Mouse (Mus musculus) c-Kit-positive CD71-positive TER-119-negative erythroid progenitor cells, embryonic 14.5 days (primary cell): ENCODE data around the gene Dock2.

Source experiments
- DNase-seq: peaks from one replicate; pipeline ENCODE4 v3.0.0-alpha.2; 2013; ENCODE audit warnings: low read depth

Gene Dock2

DNA sequence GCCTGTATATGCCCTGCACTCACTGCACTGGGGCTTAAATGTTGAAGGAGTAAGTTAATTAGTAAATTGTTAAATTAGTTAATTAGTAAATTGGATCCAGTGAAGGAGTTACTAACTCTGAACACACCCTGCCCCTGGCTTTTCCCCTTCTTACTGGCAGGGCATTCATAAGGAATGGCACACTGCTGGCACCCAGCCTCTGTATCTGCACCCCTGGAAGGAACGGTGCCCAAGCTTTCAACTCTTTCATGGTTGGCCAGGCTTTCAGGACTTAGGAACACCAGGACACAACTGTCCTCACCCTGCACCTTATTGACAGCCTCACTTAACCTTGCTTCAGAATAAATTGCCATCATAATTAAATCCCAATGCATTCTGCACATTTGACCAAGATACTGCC, 359.1 kb downstream of the Dock2 start:
- no peak for DNase-seq

DNA sequence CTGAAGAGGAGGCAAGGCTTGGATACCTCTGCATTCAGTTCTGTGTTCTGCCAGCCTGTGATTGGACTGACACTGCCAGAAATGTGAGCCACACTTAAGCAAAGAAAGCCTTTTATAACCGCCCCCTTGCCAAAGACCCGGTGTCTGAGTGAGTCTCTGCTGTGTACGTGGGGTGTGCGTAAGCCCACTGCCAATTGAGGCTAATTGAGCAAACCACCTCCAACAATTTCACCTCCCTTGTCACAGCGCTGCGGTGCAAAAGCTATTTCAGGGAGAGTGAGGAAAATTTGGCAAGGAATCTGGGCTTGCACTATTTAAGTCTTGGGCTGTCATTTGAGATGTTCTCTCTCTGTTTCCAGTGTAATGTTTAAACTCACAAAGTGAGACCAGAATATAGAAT, 362.6 kb downstream of the Dock2 start:
- DNase-seq, result no peak

DNA sequence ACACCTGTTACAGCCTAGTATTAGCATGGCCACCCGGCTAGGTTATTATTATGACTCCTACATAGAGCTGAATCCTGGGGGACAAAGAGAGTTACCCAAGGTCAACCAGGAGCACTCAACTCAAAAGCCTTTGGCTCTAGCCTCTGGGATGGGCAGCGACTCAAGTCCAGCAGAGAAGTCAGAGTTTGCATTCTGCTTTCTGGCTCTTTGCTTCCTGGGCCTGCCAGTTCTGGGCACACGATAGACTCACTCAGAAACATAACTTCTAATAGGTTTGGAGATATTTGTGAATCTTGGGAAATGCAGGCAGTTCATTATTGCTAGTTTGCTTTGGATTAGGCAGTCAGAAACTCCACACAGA, 367.1 kb downstream of the Dock2 start:
- no peak for DNase-seq

DNA sequence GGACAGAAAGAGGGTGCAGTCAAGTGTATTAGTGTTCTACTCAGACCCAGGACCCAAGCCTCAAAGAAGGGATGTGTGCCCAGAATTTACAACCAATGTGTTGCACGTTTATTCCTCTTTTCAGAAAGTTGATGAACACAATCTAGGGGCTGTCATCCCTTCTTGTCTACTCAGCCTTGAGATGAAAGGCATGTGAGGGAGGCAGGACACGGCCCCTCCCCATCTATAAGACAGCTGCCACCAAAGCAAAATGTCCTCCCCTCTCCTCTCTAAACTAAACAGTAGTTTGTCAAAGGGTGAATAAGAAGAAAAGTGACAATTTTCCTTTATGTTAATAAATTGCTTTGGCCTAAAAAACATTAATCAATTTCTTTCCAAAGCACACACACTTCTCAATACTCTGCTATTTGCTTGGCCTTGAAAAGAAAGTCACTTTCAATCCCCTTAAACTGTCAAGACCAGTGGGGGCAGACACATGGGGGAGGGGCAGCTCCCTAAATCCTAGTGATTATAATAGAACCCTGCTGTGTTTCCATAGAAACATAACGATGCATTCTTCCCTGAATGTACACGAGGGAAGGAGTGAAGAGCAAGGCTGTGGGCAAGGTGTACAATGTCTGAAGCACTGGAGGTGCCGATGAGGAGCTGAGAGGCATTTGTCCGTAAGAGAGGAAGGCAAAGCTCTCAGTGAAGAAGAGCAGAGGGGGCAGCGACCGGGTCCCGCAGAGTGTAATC, 367.6 kb downstream of the Dock2 start:
- DNase-seq, result no peak

DNA sequence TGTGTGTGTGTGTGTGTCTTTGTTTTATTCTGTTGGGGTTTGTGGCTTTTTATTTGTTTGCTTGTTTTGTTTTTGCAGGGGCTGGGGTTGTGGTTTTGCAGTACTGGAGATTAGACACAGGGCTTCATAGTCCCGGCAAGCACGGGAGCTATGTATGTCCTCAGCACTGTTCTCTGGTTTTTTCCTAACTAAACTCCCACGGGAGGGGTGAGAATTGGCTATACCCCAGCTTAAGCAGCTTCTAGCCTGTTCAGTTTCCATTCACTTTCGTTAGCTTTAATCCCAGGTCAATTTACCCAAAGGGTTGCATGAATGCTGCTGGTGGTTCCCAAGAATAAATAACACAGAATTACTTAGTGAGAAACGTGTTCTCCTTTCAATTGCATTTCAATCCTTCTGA, 376.8 kb downstream of the Dock2 start:
- DNase-seq, result no peak

DNA sequence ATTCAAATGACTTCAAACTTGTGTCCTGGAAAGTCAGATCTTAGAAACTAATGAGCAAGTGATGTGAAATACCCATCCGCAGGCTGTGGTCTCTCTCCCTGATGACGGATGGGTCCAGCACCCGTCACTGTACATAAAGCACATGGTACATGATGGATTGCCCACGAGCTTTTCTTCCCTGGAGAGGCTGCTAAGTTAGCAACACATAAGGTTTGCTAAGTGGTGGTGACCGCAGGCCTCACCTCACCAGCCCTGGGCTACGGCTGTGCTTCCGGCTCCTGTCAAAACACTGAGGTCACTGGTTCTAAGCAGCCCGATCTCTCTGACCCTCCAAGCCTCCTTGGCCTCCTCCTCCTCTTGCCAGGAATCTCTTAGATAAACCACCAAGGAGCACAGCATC, 377.4 kb downstream of the Dock2 start:
- DNase-seq, result no peak

DNA sequence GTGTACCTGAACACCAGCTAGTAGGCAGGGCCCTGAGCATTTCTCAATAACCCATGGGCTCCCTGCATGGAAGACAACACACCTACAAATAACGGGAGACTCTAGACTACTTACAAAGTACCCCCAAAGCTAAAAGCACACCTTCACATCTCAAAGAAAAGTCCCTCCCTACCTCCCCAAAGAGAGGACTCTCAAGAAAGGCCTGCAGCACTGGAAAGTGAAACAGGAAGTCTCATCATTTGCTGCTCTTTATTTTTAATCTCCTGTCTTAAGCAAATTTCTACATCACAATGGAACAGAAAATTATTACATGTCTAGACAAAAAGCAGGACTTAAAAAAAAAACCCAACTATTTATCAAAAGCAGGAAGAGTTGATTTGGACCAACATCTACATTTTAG, 378.4 kb downstream of the Dock2 start:
- no peak for DNase-seq

DNA sequence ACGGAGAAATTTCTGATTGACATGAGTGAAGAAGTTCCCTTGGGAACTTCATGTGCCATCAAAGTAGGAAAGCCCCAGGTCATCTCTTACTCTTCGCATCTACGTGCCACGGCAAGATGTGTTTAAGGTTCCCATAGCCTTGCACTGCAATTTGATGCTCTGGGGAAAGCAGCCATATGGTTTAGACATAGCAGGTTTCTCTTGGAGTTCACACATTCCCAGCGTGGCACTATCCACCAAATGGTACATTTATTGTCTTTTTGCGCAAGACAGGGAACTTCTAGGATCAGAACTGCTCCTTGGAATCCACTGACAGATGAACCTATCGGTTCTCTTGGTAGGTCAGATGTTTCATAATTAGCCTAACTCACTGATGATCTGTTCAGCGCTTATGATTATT, 382.3 kb downstream of the Dock2 start:
- DNase-seq, result no peak

DNA sequence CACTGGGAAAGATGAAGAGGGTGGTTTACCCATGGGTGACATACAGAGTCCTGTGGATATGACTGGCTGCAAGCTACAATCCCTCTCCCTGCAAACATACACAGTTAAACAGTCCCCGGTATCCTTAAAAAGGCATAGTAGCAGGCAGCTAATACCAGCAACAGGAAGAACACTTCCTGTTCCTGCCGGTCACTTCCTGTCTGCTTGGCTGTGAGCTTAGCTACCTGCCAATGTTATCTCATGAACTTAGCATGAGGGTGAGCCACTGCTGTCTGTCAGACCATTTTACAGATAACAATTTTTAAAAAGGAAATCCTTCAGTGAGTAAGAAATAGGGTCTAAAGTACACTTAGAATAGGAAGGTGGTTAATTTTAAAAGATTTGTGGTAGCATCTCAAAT, 385.1 kb downstream of the Dock2 start:
- DNase-seq, result no peak

DNA sequence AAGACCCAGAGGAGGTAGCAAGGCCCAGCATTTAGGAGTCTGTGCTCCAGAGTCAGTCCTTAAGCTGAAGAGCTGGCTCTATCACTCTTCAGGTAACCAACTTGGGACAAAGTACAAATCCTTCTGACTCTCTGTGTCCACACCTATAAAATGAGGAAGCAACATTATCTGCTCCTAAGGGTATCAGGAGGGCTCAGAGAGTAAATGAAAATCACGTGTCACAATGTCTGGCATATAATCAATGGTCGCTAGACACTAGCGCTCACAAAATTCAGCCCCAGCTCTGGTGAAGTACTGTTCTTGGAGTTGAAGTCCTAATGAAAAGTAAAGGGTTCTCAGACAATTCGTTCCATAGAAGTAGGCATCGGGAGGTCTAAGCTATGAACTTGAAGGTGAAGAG, 386.0 kb downstream of the Dock2 start:
- DNase-seq, result no peak

DNA sequence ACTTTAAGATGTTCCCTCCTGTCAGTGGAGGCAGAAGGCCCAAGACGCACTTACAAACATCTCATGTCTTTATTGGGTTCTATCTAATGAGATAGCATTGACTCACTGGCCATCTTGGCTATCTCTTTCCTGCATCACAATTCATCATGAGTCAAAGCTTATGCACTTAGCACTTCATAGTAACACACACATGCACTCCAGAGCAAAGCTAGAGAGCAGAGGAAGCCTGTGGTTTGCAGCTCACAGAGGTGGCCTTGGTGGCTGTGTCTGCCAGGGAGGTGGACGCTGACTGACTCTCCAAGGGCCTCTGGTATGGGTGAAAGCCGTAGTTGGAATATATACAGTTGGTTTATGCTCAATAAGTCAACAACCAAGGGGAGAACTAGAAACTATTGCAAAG, 387.9 kb downstream of the Dock2 start:
- DNase-seq, result no peak

DNA sequence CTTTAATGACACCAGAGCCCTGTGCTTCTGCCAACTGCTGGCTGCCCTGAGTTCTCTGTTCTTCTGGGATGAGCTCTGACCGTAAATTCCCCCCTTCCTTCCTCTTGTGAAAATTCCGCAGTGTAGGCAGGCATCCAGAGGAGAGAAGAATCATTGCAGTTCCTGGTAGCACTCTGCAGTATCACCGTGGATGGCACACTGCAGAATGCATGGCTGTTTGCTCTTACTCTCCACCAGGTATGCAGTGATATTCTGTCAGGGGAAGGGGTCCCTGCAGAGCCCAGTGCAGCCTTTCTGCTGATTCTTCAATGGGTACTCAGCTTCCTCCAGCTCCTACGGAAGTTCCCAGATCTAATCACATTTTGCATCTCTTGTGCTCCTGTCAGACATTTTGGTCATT, 391.6 kb downstream of the Dock2 start:
- no peak for DNase-seq

DNA sequence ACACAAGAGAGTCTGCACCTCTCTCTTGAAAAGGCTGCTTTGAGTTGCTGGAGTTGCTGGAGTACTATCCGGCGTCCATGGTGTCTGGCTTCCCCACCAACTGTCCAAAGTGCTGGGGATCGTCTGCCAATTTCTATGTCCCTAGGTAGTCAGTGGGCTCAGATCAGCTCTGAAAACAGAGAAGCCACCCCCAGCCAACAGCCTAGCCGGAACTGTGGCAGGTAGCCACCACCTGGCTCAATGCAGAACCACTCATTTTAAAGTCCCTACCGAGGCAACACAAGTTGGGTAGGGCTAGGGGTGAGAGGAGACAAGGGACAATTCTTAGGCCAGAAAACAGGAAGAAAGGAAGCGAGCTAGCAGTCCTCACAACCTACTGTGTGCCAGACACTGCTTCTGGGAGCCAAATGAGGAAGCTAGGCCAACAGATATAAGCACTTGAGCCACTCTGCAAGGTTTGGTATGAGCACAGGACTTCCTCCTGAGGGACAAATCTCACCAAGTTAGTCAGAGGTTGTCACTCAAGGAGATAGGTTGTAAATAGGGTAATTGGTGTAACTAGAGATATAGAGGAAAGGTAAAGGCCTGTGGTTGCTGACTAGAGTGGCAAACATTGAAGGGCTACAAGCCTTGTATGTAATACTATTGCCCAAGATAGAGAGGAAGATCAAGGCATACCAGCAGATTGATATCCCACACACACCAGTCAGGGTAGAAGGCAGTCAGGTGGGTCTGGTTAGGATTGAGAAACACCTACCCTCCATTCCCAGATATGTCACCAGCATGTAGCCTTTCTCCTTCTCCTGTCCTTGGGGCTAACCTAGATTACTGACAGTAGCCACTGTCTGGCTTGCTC, 394.2 kb downstream of the Dock2 start:
- DNase-seq, result no peak

DNA sequence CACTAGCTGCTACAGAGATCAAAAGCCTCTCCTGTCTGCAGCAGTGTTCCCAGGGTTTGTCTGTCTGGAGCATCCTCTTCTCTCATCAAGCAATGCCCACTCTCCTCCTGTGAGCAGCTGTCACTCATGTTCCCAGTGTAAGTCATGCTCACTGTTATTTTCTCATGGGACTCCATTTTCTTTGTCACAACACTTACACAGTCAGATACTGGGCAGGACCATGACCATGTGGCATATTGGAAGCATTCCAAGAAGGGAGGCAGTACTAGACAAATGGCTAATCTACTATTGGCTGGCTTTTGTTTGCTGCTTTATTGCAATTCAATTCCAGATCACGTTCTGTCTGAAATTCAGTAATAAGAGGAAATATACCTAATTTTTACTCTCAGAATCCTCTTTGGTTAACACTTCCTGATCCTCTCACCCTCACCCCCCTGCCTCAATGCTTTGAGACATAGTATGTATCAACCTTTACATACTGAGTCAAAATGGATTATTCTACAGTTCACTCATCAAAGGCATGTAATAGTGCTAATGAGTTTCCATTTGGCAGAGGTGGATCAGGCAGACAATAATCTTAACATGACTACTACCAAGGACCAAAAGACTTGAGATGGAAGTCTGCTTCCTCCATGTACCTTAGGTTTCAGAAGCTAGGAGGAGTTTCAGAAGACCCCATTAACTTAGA, 398.5 kb downstream of the Dock2 start:
- DNase-seq, result no peak

DNA sequence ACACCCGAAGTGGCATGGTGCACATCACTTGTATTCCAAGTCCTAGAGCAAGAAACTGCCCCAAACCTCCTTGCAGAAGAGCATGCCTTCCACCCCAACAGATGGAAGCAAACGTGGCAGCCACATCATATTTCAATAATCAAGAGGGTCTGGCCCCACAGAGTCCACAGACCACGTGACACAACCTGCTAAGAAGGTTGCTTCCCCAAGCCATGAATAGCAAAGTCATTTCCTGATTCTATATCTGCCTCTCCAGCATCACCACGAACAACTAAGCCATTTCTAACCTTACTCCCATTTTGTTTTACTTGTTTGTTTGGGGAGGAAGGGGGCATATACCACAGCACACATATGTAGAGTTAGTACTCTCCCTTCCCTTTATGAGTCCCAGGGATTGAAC, 399.5 kb downstream of the Dock2 start:
- DNase-seq, result no peak

DNA sequence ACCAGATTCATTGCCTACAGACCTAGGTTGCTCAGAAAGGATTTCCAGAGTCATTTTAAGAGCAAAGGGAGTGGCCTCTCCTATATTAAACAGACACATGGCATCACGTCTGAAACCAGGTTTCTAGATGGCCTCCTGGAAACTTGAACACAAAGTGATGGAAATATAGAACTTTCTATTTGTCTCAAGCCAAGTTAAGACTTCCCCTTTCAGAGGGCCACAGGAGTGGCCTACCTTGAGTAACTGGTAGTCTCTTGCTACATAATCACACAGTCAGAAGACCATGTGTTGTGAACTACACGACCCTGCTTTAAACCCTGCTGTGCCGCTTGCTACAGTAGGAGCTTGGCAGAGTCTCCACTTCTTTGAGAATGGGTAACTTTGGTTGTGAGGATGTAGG, 400.2 kb downstream of the Dock2 start:
- no peak for DNase-seq

DNA sequence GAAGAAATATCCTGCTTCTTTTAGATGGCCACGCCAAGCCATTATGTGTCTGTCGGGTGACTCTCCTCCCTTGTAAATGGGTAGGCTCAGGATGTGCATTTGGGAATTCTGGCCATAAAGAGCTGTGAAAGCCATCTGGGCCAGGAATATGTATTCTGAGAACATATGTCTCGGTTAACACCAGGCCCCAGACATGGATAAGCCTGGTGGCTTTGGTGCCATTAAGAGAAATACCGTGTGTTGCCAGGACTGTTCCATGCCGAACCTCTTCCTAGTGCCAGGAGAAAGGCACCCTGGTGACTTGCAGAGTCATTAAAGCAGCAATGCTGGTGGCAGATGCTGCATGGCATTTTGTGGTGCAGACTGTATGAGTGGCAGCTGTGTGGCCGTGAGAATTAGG, 406.0 kb downstream of the Dock2 start:
- no peak for DNase-seq

DNA sequence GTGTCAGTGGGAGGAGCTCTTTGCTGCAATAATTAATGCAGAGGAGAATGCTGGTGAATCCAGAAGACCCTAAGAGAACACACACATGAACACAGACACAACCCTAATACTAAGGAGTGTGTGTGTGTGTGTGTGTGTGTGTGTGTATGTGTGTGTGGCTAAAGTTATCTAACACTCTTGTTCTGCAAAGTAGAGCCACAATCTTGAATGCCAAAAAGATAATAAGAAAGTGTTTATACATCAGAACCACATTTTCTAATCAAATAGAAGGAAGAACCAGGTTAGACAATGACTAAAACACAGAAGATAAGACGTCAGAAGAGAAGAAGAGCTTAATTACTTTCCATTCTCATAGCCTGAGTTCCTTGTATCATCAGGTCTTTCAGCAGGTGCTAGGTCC, 408.1 kb downstream of the Dock2 start:
- no peak for DNase-seq

DNA sequence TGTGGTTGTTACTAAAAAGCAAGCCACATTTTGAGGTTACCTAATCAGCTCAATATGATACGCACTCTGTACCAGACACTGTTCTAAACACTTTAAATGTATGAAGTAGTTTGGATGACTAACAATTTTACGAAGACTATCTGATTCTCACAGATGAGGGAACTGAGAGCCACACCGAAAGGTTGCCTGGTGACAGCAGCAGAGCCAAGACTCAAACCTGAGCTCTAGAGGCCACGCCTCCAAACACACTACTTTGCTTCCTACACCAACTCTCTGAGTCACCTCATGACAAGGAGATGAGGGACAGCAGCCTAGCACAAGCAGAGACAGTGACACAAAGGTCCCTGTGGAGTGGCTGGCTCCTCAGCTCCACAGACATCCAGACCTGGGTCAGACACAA, 411.5 kb downstream of the Dock2 start:
- DNase-seq, result no peak

DNA sequence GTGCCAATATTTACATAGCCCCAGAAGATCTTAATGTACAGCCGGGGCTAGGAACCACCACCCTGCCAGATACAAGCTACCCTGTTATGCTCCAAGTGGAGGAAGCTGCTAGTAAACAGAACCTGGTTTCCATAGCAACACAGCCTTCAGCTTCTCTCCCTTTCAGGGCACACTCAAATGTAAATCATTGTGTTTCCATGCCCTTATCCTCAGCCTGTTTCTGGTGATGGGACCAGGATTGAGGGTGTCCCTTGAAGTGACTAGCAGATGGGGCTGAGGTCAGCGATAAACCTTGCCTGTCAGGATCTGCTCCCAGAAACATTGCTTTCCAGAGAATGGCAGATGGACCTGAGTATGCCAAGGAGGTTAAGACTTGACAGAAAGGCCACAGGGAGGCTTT, 427.6 kb downstream of the Dock2 start:
- DNase-seq, result no peak

DNA sequence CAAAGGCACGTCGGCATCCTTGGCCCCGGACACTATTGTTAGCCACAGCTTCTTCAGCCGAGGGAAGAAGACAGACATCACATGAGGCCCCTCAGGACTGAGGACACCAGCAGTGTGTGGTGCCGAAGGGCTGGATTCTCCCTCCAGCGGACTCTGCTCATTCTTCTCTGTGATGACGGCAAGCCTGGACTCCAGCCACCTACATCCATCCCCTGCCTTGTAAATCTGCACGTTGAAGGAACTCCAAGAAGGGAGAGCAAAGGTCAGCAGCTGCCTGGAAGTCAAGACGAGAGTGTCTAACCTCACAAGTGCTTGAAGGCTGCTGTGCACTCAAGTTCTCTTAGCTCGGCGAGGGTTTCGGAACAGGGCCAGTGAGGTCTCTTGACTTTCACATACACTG, 428.3 kb downstream of the Dock2 start:
- no peak for DNase-seq

DNA sequence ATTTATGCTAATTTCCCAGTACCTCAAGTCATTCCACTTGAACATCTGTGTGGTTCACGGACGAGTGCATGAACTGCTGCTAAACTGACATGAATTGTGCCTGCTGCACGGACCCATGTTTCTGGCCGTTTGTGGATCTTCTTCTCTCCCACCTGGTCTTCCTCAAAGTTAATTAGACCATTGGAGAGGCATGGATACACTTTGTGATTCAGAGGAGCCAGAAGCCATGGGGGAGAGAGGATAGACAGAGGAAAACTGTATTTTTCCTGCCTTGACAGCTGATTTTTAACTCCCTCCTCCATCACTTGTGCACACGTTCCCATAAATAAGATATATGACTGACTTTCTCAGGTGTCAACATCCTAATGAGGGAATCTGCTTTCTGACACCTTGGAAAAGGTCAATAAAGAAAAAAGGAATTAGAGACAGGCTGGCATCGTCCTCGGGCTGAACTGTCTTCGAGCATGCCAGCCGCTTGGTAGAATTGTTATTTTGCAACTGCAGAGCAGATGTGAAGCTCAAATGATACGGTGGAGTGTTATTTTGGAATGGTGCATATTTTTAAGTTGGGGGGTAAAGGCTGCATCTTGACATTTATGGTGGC, 434.1 kb downstream of the Dock2 start:
- DNase-seq, result no peak
